Mouse (Mus musculus): ENCODE results near the gene Pole. TPM values are rescaled to one million over a fixed set of nuclear protein-coding genes. Genes with fewer than 3 reads are reported as not detected.

The Pole gene
- total RNA-seq, 2 experiments from 2014 or later: 2.1 to 2.3 TPM

- no peak for DNase-seq (ENCODE audit: low spot score in 2 of 2)
- TF ChIP-seq CTCF (conservative IDR thresholded peaks at IDR 0.05): no peak
- Histone ChIP-seq H3K4me3 (peak overlapping the region; percentile 86), H3K27ac (no peak overlapping the region)
Observed at GRCm38 (mm10) chr5:110286446-110287083, 459 bp downstream of the Pole start.

GRCm38 (mm10) chr5:110287084-110287475, 974 bp downstream of the Pole start:
- no peak for DNase-seq (ENCODE audit: low spot score in 2 of 2)
- H3K27ac ChIP-seq: no peak overlapping the region
- TF ChIP-seq CTCF (conservative IDR thresholded peaks at IDR 0.05): no peak
- no peak overlapping the region for H3K4me3 ChIP-seq

- TF ChIP-seq CTCF (conservative IDR thresholded peaks at IDR 0.05): no peak
- no peak for DNase-seq (ENCODE audit: low spot score in 2 of 2)
- no peak overlapping the region for H3K27ac ChIP-seq
- no peak overlapping the region for H3K4me3 ChIP-seq
Observed at GRCm38 (mm10) chr5:110291649-110292048, 5.5 kb downstream of the Pole start.

GRCm38 (mm10) chr5:110296637-110297036, 10.5 kb downstream of the Pole start:
- no peak for DNase-seq (ENCODE audit: low spot score in 2 of 2)
- no peak overlapping the region for H3K4me3 ChIP-seq
- H3K27ac ChIP-seq: no peak overlapping the region
- TF ChIP-seq CTCF (conservative IDR thresholded peaks at IDR 0.05): no peak

GRCm38 (mm10) chr5:110300591-110300990, 14.5 kb downstream of the Pole start:
- Histone ChIP-seq H3K4me3 (no peak overlapping the region), H3K27ac (no peak overlapping the region)
- TF ChIP-seq CTCF (conservative IDR thresholded peaks at IDR 0.05): no peak
- DNase-seq (ENCODE audit: low spot score in 2 of 2): no peak

GRCm38 (mm10) chr5:110308861-110309260, 22.8 kb downstream of the Pole start:
- TF ChIP-seq CTCF (conservative IDR thresholded peaks at IDR 0.05): no peak
- DNase-seq (ENCODE audit: low spot score in 2 of 2): no peak

GRCm38 (mm10) chr5:110313127-110313526, 27.0 kb downstream of the Pole start:
- DNase-seq (ENCODE audit: low spot score in 2 of 2): no peak
- TF ChIP-seq CTCF (conservative IDR thresholded peaks at IDR 0.05): no peak
- no peak overlapping the region for H3K4me3 ChIP-seq
- no peak overlapping the region for H3K27ac ChIP-seq

More at GRCm38 (mm10) chr5:110308861-110309260, 22.8 kb downstream of the Pole start:
- no peak overlapping the region for H3K4me3 ChIP-seq
- no peak overlapping the region for H3K27ac ChIP-seq

- no peak for TF ChIP-seq CTCF (conservative IDR thresholded peaks at IDR 0.05)
- H3K4me3 ChIP-seq: no peak overlapping the region
- no peak overlapping the region for H3K27ac ChIP-seq
- no peak for DNase-seq (ENCODE audit: low spot score in 2 of 2)
Observed at GRCm38 (mm10) chr5:110330508-110330907, 44.4 kb downstream of the Pole start.

- Histone ChIP-seq H3K27ac (no peak overlapping the region), H3K4me3 (no peak overlapping the region)
- no peak for TF ChIP-seq CTCF (conservative IDR thresholded peaks at IDR 0.05)
- no peak for DNase-seq (ENCODE audit: low spot score in 2 of 2)
Observed at GRCm38 (mm10) chr5:110338792-110339191, 52.7 kb downstream of the Pole start.

GRCm38 (mm10) chr5:110342648-110343284, 56.7 kb downstream of the Pole start, which contains the start of gene P2rx2:
TSS of gene P2rx2 (minus strand) at chr5:110343212.
- no peak within 1 kb of the TSS for H3K27ac ChIP-seq
- H3K4me3 ChIP-seq: peak within 1 kb of the TSS; percentile 46
- TF ChIP-seq CTCF (conservative IDR thresholded peaks at IDR 0.05): no peak
- no peak for DNase-seq (ENCODE audit: low spot score in 2 of 2)

GRCm38 (mm10) chr5:110344524-110344923, 58.4 kb downstream of the Pole start, which contains the start of gene Lrcol1:
TSS of gene Lrcol1 (plus strand) at chr5:110344730.
- H3K4me3 ChIP-seq: no peak within 1 kb of the TSS
- no peak for TF ChIP-seq CTCF (conservative IDR thresholded peaks at IDR 0.05)
- H3K27ac ChIP-seq: no peak within 1 kb of the TSS
- no peak for DNase-seq (ENCODE audit: low spot score in 2 of 2)

- no peak overlapping the region for H3K4me3 ChIP-seq
- DNase-seq (ENCODE audit: low spot score in 2 of 2): no peak
- TF ChIP-seq CTCF (conservative IDR thresholded peaks at IDR 0.05): no peak
- H3K27ac ChIP-seq: no peak overlapping the region
Observed at GRCm38 (mm10) chr5:110345553-110345952, 59.4 kb downstream of the Pole start.

GRCm38 (mm10) chr5:110347006-110347405, 60.9 kb downstream of the Pole start:
- no peak for DNase-seq (ENCODE audit: low spot score in 2 of 2)
- no peak for TF ChIP-seq CTCF (conservative IDR thresholded peaks at IDR 0.05)
- H3K27ac ChIP-seq: no peak overlapping the region

GRCm38 (mm10) chr5:110354716-110355115, 68.6 kb downstream of the Pole start:
- DNase-seq (ENCODE audit: low spot score in 2 of 2): no peak
- TF ChIP-seq CTCF (conservative IDR thresholded peaks at IDR 0.05): peak; percentile 80

More at GRCm38 (mm10) chr5:110347006-110347405, 60.9 kb downstream of the Pole start:
- H3K4me3 ChIP-seq: no peak overlapping the region

More at GRCm38 (mm10) chr5:110354716-110355115, 68.6 kb downstream of the Pole start:
- H3K27ac ChIP-seq: no peak overlapping the region
- no peak overlapping the region for H3K4me3 ChIP-seq
